Mouse (Mus musculus) telencephalon, adult 2 months (tissue): ENCODE measurements at regions not wholly inside any gene's neighbourhood (a gene's known extent, or its start where the extent isn't known, plus 50 kb on each side); places are given as distances from the start of the nearest gene placed in this dataset.

ENCODE experiments used
- DNase-seq: peaks from one replicate; pipeline ENCODE4 v3.0.0-alpha.2; 2011; ENCODE audit warnings: low read depth, low spot score

GRCm38 (mm10) chr14:100352961-100353452, 68.5 kb upstream of the Klf12 start:
- no peak for DNase-seq

- no peak for DNase-seq
Observed at GRCm38 (mm10) chr14:100351004-100351403, 66.5 kb upstream of the Klf12 start.

- no peak for DNase-seq
Observed at GRCm38 (mm10) chr14:100350021-100350790, 65.7 kb upstream of the Klf12 start.

- no peak for DNase-seq
Observed at GRCm38 (mm10) chr14:100348336-100349164, 64.1 kb upstream of the Klf12 start.

GRCm38 (mm10) chr14:100336926-100337325, 52.4 kb upstream of the Klf12 start:
- DNase-seq: no peak
